ENCODE assay signal across 23 mouse cellular contexts in genomic region chr8:122243310-122243709, GRCm38 (mm10).
"Had no signal": no experiment of that assay in that cellular context is flagged by ENCODE, and none has a peak within 500 bp of the region (broad histone marks: within the 10 kb centered on the region; RNA-seq: fewer than 3 reads in every experiment).

No protein-coding gene starts in this region.

- H3K36me3 ChIP-seq: heart, embryonic 10.5 days; heart, embryonic 12.5 days; hindbrain, embryonic 13.5 days; hindbrain, embryonic 15.5 days; kidney, embryonic 15.5 days; limb, embryonic 13.5 days; limb, embryonic 15.5 days had no signal

- H3K27me3 ChIP-seq: heart, embryonic 12.5 days; hindbrain, embryonic 15.5 days; kidney, embryonic 15.5 days; limb, embryonic 13.5 days; limb, embryonic 15.5 days had no signal

- H3K4me2 ChIP-seq: heart, embryonic 12.5 days; hindbrain, embryonic 13.5 days; hindbrain, embryonic 15.5 days; kidney, embryonic 15.5 days; limb, embryonic 13.5 days; limb, embryonic 15.5 days had no signal

- H3K9ac ChIP-seq: forebrain, postnatal 0 days; heart, embryonic 12.5 days; hindbrain, embryonic 13.5 days; hindbrain, embryonic 15.5 days; kidney, embryonic 15.5 days; limb, embryonic 13.5 days; limb, embryonic 15.5 days had no signal

- ATAC-seq: forebrain, postnatal 0 days; hindbrain, postnatal 0 days; intestine, embryonic 16.5 days had no signal

- H3K9me3 ChIP-seq: heart, embryonic 10.5 days; heart, embryonic 12.5 days; hindbrain, embryonic 13.5 days; hindbrain, embryonic 15.5 days; kidney, embryonic 15.5 days; limb, embryonic 13.5 days; limb, embryonic 15.5 days had no signal

- H3K27ac ChIP-seq: gastrocnemius, adult 2 months; heart, embryonic 10.5 days; hindbrain, embryonic 13.5 days; hindbrain, embryonic 15.5 days; hindbrain, postnatal 0 days; kidney, embryonic 15.5 days; kidney, postnatal 0 days; left cerebral cortex, adult 2 months; limb, embryonic 13.5 days; limb, embryonic 15.5 days had no signal

- H3K4me3 ChIP-seq: gastrocnemius, adult 2 months; heart, embryonic 10.5 days; heart, embryonic 12.5 days; hindbrain, embryonic 13.5 days; hindbrain, embryonic 15.5 days; kidney, embryonic 15.5 days; left cerebral cortex, adult 2 months; limb, embryonic 13.5 days; limb, embryonic 15.5 days had no signal

- DNase-seq: forebrain, postnatal 0 days; gastrocnemius, adult 2 months; gastrocnemius, postnatal 10 days; gastrocnemius, postnatal 25 days; heart, adult 18-20 months; heart, postnatal 10 days; kidney, adult 11 months; kidney, adult 2 months; kidney, adult 9 months; kidney, postnatal 14 days; kidney, postnatal 36 days; layer of hippocampus, adult 9-11 months had no signal
